Mouse (Mus musculus) thymus, postnatal 14 days (tissue): ENCODE results near the gene Cacnb3.

Experiments used
- DNase-seq: peaks from one replicate; pipeline ENCODE4 v3.0.0; 2021

Gene Cacnb3

GRCm38 (mm10) chr15:98610131-98610633 is 20.5 kb upstream of the Cacnb3 start:
- DNase-seq = peak; percentile 63

GRCm38 (mm10) chr15:98612229-98612628 is 18.4 kb upstream of the Cacnb3 start:
- DNase-seq = no peak

DNA sequence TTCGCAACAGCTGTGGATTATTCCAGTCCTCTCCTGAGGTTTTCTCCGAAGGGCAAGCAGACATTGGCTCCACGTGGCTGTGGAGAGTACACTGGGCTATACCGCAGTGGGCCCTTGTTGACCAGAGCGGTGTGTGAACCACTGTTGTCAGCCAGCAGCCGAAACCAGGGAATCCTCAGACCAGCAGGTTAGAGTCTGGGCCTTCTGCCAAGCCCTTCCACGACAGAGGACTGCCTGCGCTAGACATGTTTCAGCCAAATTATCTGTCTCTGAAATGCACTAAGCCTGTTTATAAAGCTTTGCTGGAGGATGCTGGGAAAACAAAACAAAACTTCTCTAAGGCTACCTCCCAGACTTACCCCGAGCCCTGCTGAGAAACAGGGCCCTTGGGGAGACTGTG is 16.1 kb upstream of the Cacnb3 start:
- DNase-seq = no peak

- DNase-seq = no peak
These were observed 15.7 kb upstream of the Cacnb3 start for GRCm38 (mm10) chr15:98614971-98615370.

DNA sequence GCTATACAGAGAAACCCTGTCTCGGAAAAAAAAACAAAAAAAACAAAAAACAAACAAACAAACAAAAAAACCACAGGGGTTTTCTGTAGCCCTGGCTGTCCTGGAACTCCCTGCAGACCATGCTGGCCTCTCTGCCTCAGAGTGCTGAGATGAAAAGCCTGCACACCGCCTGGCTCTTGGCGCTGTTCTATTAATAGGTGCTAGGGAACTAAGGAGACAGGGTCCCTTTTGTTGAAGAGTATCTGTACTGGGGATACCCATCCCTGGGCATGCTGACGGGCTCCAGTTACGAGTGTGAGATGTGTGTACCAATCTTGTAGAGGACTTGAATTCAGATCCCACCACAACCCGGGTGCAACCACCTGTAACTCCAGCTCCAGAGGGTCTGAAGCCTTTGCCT is 14.9 kb upstream of the Cacnb3 start:
- DNase-seq = no peak

GRCm38 (mm10) chr15:98616362-98617175 is 14.1 kb upstream of the Cacnb3 start:
- no peak for DNase-seq

- peak; percentile 76 for DNase-seq
These were observed 13.5 kb upstream of the Cacnb3 start for GRCm38 (mm10) chr15:98617176-98617537.

DNA sequence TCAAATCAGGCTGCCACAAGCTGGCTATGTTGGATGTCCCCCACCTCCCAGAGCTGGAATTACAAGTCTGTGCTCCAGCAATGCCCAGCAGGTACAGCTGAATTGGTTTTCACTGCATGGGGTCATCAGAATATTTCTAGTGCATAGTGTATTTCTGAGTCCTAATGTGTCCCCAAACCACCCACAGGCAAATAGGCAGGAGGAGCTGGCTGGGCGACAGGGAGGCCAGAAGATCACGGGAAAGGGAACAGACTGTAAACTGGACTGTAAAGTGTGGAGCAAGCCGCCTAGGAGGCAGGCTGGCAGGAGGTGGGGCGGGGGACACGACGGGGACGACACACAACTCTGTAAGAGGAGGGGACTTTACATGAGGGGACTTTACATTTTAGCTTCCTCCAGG is 8.4 kb upstream of the Cacnb3 start:
- DNase-seq = peak; percentile 44

DNA sequence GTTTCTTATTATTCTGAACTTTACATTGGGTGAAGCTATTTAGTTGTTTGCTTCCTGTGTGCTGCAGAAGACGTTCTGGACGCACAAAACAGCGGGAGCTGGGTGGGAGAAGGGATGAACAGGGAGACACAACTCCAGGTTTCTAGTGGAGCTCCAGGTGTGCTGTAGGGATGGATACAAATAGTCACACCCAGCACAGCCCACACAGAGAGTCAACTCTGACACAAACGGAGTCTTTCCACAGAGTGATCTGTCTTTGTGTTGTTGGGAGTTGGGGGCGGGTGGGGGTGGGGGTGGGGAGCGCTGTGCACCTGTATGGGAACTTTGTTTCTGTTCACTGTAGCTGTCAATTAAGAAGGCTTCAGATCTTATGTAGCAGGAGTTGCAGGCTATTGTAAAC is 7.9 kb upstream of the Cacnb3 start:
- peak; percentile 30 for DNase-seq

DNA sequence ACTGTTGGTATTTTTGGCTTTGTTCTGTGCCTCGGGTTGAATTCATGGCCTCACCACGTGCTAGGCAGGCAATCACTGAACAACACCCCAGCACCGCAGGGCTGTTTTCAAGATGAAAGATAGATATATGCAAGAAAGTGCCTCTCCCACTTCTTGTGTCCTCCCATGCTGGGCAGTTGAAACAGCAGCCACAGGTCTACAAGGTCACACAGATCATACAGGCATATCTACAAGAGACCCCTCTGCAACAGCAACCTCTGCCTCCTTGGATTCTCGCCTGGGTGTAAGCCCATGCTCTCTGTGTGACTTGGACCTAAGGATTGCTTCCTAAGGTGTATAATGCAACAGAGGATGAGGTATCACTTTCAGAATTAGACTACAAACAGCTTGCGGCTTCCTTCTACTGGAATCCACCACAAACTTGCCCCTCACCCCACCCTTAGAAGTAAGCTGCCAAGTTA is 7.2 kb upstream of the Cacnb3 start:
- peak; percentile 43 for DNase-seq

DNA sequence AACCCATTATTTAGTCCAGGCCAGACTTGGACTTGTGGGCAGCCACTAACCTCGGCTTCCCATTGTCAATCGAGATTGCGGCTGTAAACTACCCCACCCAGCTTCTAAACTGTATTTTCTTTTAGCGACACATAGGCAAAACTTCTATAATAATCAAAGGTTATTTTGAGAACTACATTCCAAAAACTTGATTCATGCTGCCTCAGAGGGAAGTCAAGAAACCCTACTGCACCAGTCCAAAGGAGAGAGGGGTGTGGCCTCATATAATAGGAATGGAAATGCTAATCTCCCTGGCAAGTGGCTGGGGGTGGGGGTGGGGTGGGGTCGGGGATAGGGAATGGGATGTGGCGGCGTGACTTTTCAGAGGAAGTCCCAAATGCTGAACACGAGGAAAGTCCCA is 4.6 kb upstream of the Cacnb3 start:
- no peak for DNase-seq

DNA sequence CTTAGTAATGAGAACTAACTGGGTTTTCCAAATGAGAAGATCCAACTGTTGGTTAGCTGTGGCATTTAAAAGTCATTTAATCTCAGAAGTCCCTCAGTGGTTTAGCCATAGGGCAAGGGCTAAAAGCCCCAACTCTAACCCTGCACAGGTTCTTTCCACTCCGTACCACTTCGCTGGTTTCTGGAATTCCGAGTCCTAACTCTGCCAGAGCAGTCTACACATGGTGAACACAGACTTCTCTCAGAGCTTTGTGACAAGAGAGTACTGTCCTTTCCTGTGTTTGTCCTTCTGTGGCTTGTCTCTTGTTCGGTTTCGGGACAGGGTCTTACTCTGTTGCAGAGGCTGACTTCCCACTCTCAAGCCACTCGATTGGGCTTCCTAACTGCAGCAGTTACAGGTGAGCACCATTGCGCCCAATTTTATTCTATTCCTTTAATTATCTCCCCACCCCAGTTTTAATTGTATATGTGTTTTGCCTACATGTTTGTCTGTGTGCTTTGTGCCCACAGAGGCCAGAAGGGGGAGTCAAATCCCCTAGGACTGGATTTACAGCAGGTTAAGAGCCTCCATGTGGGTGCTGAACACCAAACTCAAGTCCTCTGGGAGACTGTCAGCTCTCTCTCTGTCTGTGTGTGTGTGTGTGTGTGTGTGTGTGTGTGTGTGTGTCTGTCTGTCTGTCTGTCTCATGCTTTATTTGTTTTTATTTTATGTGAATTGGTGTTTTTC is 4.0 kb upstream of the Cacnb3 start:
- no peak for DNase-seq

DNA sequence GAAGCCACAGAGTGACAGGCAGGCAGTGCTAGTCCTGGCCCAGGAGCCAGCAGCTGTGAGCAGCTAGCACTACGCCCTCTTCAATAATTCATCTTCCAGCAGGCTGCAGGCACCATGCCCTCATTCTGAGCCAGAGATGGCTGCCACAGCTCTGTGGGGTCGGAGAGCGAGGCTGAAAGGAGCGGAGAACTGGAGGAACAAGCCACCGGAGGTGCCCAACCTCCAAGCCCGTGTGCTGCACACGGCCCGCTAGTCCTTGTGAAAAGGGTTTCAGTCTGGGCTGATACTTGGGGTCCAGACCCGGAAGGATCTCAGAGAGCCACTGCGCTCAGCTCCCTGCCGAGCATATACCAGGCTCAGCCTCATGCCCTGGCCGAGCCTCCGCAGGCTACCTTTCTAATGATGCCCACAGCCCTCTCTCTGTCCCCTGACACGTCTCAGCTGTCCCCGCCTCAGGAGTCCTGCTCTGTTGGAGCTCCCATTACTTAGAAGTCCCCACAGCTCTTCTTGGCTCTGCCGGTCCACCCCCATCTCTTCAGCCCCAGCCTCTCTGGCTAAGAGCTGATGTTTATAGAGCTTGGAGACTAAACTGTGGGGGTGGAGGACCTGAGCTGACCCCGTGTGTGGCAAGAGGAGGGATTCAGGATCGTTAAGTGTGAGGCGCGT is 1.9 kb upstream of the Cacnb3 start:
- no peak for DNase-seq

GRCm38 (mm10) chr15:98629464-98629863 is 1.2 kb upstream of the Cacnb3 start:
- DNase-seq = no peak

DNA sequence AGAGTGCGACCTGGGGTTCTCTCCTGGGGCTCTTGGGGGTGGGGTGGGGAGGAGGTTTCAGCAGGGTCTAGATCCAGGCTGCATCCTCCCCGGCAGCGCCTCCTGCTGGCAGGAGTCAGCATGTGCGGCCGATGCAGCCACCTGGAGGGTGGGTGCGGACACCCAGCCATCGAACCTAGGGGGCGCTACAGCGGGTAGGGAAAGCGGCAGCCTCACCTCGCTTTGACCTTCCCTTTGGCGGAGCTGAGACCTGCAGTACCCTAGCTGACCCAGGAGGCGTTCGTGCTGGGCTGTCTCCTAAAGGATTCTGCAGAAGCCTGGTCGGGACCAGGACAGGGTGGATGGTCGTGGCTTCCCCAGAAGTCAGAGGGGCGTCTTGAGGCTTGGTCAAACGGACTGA is 853 bp downstream of the Cacnb3 start:
- DNase-seq = peak; percentile 88

- no peak for DNase-seq
These were observed 1.6 kb downstream of the Cacnb3 start for GRCm38 (mm10) chr15:98632107-98632744.

- DNase-seq = no peak
These were observed 2.3 kb downstream of the Cacnb3 start for GRCm38 (mm10) chr15:98632921-98633320.

- no peak for DNase-seq
These were observed 3.3 kb downstream of the Cacnb3 start for GRCm38 (mm10) chr15:98633822-98634470.

GRCm38 (mm10) chr15:98634541-98635081 is 4.0 kb downstream of the Cacnb3 start:
- peak; percentile 90 for DNase-seq

GRCm38 (mm10) chr15:98635291-98635841 is 4.7 kb downstream of the Cacnb3 start:
- DNase-seq = no peak

DNA sequence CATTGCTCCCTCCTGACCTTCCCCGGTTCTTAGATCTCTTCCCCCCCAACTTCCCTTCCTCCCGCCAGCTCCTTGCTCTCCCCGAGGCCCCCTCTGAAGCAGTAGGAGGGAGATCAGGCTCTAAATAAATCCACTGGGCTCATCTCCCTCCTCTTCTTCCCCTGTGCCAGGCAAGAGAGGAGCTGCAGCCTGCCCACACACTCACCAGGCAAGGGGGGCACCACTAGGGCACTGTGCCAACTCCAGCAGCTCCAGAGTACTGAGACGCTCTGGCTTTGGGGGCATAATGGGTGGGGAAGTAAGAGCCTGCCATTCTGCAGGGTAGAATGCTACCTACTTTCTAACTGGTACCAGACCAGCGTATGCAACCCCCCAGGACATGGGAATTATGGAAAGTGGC is 5.9 kb downstream of the Cacnb3 start:
- no peak for DNase-seq

DNA sequence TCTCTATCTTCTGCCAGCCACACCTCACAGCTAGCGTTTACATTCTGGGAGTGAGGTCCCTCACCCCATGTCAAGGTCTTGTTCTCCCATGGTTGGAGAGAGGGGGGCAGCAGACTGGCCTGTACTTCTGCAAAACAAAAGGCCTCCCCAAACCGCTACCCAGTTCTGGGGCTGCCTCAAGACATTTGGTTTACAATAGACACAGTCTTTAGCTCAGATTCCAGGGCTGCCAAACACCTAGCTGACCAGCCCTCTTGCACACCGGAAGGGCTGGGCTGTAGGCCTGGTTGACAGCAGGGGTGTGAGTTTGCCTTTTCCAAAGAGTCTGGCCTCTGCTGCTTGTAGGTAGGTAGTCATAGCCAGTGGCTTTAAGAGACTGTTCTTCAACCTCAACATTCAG is 6.5 kb downstream of the Cacnb3 start:
- no peak for DNase-seq
